Mouse (Mus musculus): ENCODE data around the gene Tmem192.

DNA sequence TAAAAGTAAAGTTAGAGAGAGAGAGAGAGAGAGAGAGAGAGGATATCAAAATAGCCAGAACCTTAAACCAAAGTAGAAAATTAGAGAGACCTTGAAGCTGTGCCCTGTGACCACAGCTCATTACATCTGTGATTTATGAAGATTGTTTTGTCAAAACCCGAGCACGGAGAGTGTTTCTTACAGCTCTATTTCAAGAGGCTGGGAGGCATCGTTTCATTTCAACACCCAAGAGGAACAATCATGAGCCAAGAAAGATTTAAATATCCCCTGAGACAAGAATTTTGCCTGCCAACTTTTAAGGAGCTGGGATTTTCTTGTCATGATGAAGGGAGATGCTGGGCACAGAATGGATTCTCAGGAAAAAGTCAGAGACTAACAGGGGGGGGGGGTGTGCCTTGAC, 20.6 kb upstream of the Tmem192 start:
- TF ChIP-seq CTCF (IDR thresholded peaks at IDR 0.05; ENCODE audit: control insufficient read depth, insufficient read depth, insufficient replicate concordance, low read depth, low read length) (no peak), POLR2A (IDR thresholded peaks at IDR 0.05; ENCODE audit: control insufficient read depth, low read depth, low read length) (no peak)
